Mouse (Mus musculus) heart, embryonic 14.5 days (tissue): ENCODE measurements at regions not wholly inside any gene's neighbourhood (a gene's known extent, or its start where the extent isn't known, plus 50 kb on each side); places are given as distances from the start of the nearest gene placed in this dataset.
A peak's percentile ranks its signal among the peaks of the same experiment; 100 is the strongest.

Experiments used
- ATAC-seq: fragments of 200-750 bp; cut with Nextera tagmentation; 2 replicates; pipeline ENCODE4 v1.8.0; 2017; ENCODE audit warnings: low read depth, moderate TSS enrichment; ENCODE audit not compliant: insufficient number of reproducible peaks, insufficient read depth, low FRiP score
- H3K27ac ChIP-seq, 2 experiments: fragments of 200-500 bp in 1 of 2; fragments of 300-500 bp in 1 of 2; sonication (generic) in 1 of 2; replicated peaks in 1 of 2; 2 replicates each; pipeline ENCODE4 v1.5.1; 2012 to 2014; ENCODE audit warnings: low read depth in 2 of 2, low read length in 2 of 2, control low read depth in 1 of 2, mild to moderate bottlenecking in 1 of 2, mixed read lengths in 1 of 2; ENCODE audit not compliant: control insufficient read depth in 1 of 2, insufficient read depth in 1 of 2
- H3K27me3 ChIP-seq: fragments of 300-500 bp; sonication (generic); 2 replicates; pipeline ENCODE4 v1.6.1; 2014; ENCODE audit warnings: mild to moderate bottlenecking, low read length, control low read depth; ENCODE audit not compliant: control insufficient read depth, insufficient read depth
- H3K36me3 ChIP-seq: fragments of 300-500 bp; sonication (generic); 2 replicates; pipeline ENCODE4 v1.6.1; 2014; ENCODE audit warnings: mild to moderate bottlenecking, control low read depth, low read length, mixed read lengths; ENCODE audit not compliant: control insufficient read depth, insufficient read depth
- H3K4me1 ChIP-seq, 2 experiments: fragments of 200-500 bp in 1 of 2; fragments of 300-500 bp in 1 of 2; sonication (generic) in 1 of 2; 2 replicates each; pipeline ENCODE4 v1.6.1; 2012 to 2014; ENCODE audit warnings: low read length in 2 of 2, control low read depth in 1 of 2, mixed read lengths in 1 of 2; ENCODE audit not compliant: control insufficient read depth in 2 of 2, insufficient read depth in 2 of 2
- H3K4me2 ChIP-seq: fragments of 300-500 bp; sonication (generic); 2 replicates; pipeline ENCODE4 v1.6.1; 2014; ENCODE audit warnings: mild to moderate bottlenecking, low read length
- H3K4me3 ChIP-seq, 2 experiments: fragments of 200-500 bp in 1 of 2; fragments of 300-500 bp in 1 of 2; sonication (generic) in 1 of 2; 2 replicates each; pipeline ENCODE4 v1.5.1; 2012 to 2014; ENCODE audit warnings: low read length in 2 of 2, mild to moderate bottlenecking in 2 of 2, control low read depth in 1 of 2, low read depth in 1 of 2, moderate library complexity in 1 of 2; ENCODE audit not compliant: control insufficient read depth in 1 of 2, insufficient read depth in 1 of 2
- H3K9ac ChIP-seq: fragments of 300-500 bp; sonication (generic); 2 replicates; pipeline ENCODE4 v1.6.1; 2014; ENCODE audit warnings: mild to moderate bottlenecking, low read length
- H3K9me3 ChIP-seq: fragments of 300-500 bp; sonication (generic); 2 replicates; pipeline ENCODE4 v1.6.1; 2016; ENCODE audit warnings: low read length, control low read depth; ENCODE audit not compliant: control insufficient read depth
- WGBS: fragments of 180-500 bp; shearing (Covaris S2); extraction: QIAGEN DNeasy Blood & Tissue Kit; methylation state at CpG from one replicate; pipeline ENCODE4 v1.1.7; 2014; 5-methylcytosine and 5-hydroxymethylcytosine counted together

DNA sequence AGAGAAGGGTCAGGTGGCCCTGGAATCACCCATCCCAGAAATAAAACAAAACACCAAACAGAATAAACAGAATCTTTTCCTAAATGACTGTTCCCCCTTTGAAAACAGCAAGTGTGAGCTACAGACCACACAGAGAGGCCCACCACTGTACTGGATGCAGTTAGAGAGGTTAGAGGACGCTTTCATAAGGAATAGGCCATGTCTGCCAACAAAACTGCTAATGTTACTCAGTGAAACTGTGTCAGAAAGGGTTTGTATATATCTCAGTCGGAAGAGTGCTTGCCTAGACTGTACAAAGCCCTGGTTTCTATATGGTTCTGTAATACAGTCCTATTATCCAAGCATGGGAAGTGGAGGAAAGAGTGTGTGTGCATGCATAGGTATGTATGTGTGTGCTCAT, 71.8 kb upstream of the Vangl1 start:
- Histone ChIP-seq H3K4me1 (peaks cover 8 to 15% of the 10 kb centered on the region in 2 experiments), H3K27me3 (no peaks in the 10 kb centered on the region), H3K4me2 (no peak overlapping the region), H3K9me3 (no peaks in the 10 kb centered on the region), H3K36me3 (no peaks in the 10 kb centered on the region), H3K9ac (no peak overlapping the region), H3K27ac (no peak overlapping the region), H3K4me3 (no peak overlapping the region)
- ATAC-seq, result no peak
- WGBS, result 91% methylated on average over 2 of the region's 2 CpGs

DNA sequence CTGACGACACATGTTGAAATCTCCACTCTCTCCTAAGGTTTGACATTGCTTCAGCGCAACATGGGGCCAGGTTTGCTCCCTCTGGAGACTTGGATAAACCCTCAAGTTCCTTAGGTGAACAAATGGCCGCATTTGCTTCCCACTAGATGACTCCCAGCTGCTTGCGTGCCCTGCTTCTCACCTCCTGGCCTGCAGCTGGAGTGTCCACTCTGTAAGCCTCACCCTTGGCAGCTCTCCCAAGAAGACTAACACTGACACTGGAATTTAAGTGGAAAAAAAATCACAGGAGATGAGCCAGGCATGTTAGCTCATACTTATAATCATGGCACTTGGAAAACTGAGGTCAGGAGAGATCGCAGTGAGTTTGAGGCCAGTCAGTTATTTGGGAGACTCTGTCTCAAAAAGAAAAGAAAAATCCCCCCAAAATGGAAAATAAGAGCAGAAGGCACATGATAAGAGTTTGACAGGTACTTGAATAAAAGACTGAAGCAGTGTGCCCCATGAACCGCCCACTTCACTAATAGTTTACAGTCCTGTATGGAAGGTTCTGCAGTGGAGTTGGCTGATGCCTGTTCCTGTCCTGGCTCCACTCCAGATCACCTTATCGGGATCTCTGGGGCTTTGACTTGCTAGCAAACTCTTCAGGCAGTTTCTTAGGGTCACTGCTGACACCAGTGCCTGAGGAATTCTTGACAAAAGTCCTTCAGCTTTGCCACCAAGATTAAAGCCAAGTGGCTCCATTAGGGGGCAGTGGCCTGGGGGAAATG, 70.9 kb upstream of the Vangl1 start:
- H3K9ac ChIP-seq, result no peak overlapping the region
- H3K4me2 ChIP-seq, result no peak overlapping the region
- WGBS, result 34% methylated on average over 7 of the region's 7 CpGs
- no peaks in the 10 kb centered on the region for H3K9me3 ChIP-seq
- ATAC-seq, result no peak
- no peaks in the 10 kb centered on the region for H3K36me3 ChIP-seq
- H3K4me3 ChIP-seq, result no peak overlapping the region
- peaks cover 8 to 15% of the 10 kb centered on the region in 2 experiments for H3K4me1 ChIP-seq
- H3K27ac ChIP-seq, result peak overlapping the region; percentile 1 to 2; a peak in 1 of 4 replicates
- no peaks in the 10 kb centered on the region for H3K27me3 ChIP-seq

DNA sequence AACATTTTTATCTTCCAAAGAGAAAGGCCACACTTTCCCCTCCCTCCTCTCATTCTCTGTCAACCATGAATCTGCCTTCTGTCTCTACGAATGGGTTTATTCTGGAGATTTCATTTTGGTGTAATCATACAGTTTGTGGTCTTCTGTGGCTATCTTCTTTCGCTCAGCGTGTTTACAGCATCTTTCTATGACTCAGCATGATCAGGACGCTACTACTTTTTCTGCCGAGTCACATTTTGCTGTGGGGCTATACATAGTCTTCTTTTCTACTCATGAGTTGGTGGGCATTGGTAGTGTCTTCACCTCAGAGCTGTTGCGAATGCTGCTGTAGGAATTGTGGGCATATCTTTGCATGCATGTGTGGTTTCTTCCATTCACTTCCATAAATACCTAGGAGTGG, 66.3 kb upstream of the Vangl1 start:
- peaks cover 6 to 11% of the 10 kb centered on the region in 2 experiments for H3K4me1 ChIP-seq
- H3K9ac ChIP-seq, result no peak overlapping the region
- no peak overlapping the region for H3K27ac ChIP-seq
- WGBS, result 91% methylated on average over 6 of the region's 6 CpGs
- no peaks in the 10 kb centered on the region for H3K9me3 ChIP-seq
- no peaks in the 10 kb centered on the region for H3K36me3 ChIP-seq
- no peak overlapping the region for H3K4me3 ChIP-seq
- H3K27me3 ChIP-seq, result no peaks in the 10 kb centered on the region
- no peak overlapping the region for H3K4me2 ChIP-seq
- no peak for ATAC-seq

DNA sequence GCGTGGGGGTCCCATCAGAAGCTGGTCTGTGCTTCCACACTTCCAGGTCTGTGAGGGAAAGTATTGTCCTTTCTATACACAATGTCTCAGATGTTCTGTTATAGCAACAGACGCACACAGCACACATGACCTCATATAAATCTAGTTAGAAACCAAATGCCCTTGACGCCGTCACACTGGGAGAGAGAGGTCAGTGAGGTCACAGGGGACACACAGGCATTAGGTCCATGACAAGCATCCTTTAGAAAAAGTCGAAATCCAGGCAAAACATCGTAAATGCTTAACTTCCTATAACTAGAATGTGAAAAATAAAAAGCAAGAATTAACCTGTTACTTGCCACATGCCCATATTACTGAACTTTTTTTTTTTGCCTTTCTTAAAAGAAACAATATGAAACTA, 65.8 kb upstream of the Vangl1 start:
- no peak overlapping the region for H3K27ac ChIP-seq
- H3K4me2 ChIP-seq, result no peak overlapping the region
- H3K9me3 ChIP-seq, result no peaks in the 10 kb centered on the region
- no peak overlapping the region for H3K9ac ChIP-seq
- H3K36me3 ChIP-seq, result no peaks in the 10 kb centered on the region
- no peak for ATAC-seq
- WGBS, result 84% methylated on average over 6 of the region's 6 CpGs
- H3K4me1 ChIP-seq, result peaks cover 2 to 5% of the 10 kb centered on the region in 2 experiments
- no peak overlapping the region for H3K4me3 ChIP-seq
- no peaks in the 10 kb centered on the region for H3K27me3 ChIP-seq

DNA sequence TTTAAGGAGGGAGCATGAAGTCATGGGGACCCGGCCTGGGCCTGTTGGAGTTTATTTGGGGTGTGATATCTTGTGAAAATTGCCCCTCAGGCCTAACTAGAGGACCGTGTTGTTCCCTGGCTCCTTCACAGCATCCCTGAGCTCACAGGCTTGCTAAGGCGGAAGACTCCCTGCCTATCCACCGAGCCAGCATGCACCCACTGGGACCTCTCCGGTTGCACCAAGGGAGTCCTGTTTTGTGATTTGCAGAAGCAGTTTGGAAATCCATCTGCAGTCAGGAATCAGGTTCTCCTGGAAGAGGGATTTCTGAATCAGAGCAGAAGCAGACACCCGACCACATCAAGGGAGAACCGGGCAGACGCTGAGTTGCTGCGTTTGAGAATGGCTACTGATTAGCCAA, 61.6 kb upstream of the Vangl1 start:
- H3K4me1 ChIP-seq, result peaks cover 0 to 3% of the 10 kb centered on the region in 2 experiments; a peak in 1 of 4 replicates
- ATAC-seq, result no peak
- H3K27me3 ChIP-seq, result no peaks in the 10 kb centered on the region
- no peaks in the 10 kb centered on the region for H3K9me3 ChIP-seq
- no peak overlapping the region for H3K27ac ChIP-seq
- no peaks in the 10 kb centered on the region for H3K36me3 ChIP-seq
- H3K4me3 ChIP-seq, result no peak overlapping the region
- H3K4me2 ChIP-seq, result no peak overlapping the region
- no peak overlapping the region for H3K9ac ChIP-seq
- 79% methylated on average over 9 of the region's 9 CpGs for WGBS

DNA sequence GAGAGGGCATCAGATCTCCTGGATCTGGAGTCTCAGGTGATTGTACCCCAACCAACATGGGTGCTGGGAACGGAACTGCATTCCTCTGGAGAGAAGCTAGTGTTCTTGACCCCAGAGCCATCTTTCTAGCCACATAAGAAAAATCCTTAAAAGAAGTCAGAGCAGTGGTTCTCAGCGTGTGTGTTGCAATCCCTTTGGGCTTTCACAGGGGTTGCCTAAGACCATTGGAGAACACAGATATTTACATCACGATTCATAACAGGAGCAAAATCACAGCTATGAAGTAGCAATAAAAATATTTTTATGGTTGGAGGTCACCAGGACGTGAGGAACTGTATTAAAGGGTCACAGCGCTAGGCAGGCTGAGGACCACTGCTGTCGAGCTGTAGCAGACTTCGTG, 60.7 kb upstream of the Vangl1 start:
- 83% methylated on average over 7 of the region's 7 CpGs for WGBS
- H3K9me3 ChIP-seq, result no peaks in the 10 kb centered on the region
- H3K9ac ChIP-seq, result no peak overlapping the region
- H3K36me3 ChIP-seq, result no peaks in the 10 kb centered on the region
- H3K4me2 ChIP-seq, result no peak overlapping the region
- H3K27ac ChIP-seq, result no peak overlapping the region
- peaks cover 0 to 3% of the 10 kb centered on the region in 2 experiments; a peak in 1 of 4 replicates for H3K4me1 ChIP-seq
- H3K4me3 ChIP-seq, result no peak overlapping the region
- H3K27me3 ChIP-seq, result no peaks in the 10 kb centered on the region
- ATAC-seq, result no peak

DNA sequence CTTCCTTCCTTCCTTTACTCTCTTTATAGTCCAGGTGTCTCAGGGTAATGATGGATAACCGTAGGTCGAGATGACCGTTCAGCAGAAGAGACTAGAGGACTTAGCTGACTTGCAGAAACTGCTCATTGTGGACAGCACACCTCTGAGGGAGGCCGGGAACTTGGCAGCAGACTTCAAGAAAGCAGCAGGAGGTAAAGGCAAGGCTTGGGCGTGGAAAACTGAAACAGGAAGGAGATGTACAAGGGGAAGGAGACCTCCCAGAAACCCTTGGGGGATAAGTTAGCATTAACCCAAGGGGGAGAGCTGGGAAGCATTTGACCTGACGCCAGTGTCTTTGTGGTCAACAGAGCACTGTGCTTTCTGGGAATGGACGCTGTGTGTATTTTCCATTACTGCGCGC, 58.8 kb upstream of the Vangl1 start:
- H3K4me3 ChIP-seq, result no peak overlapping the region
- H3K36me3 ChIP-seq, result no peaks in the 10 kb centered on the region
- H3K9me3 ChIP-seq, result no peaks in the 10 kb centered on the region
- no peaks in the 10 kb centered on the region for H3K27me3 ChIP-seq
- no peak overlapping the region for H3K27ac ChIP-seq
- 74% methylated on average over 9 of the region's 9 CpGs for WGBS
- peaks cover 0 to 3% of the 10 kb centered on the region in 2 experiments; a peak in 1 of 4 replicates for H3K4me1 ChIP-seq
- ATAC-seq, result no peak
- H3K9ac ChIP-seq, result no peak overlapping the region
- H3K4me2 ChIP-seq, result no peak overlapping the region

DNA sequence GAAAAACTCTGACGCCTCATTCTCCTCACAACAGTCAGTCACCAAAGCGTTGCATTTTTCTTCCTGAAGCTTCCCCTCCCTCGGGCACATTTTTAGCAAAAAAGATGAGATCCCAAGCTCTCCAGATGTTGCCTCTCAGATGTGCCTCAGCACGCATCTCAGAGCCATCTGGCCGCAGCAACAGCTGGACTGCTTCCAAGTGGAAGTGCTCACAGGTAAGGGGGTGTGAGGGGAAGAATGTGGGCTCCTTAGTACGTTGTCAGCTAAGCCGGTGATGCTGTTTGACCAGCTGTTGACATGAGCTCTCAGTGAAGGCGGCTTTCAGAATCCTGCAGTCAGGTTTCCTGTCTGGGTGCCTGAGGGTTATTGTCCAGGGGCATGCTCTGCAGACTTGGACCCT, 58.2 kb upstream of the Vangl1 start:
- H3K9ac ChIP-seq, result no peak overlapping the region
- no peak overlapping the region for H3K4me3 ChIP-seq
- WGBS, result 30% methylated on average over 8 of the region's 8 CpGs
- H3K27ac ChIP-seq, result no peak overlapping the region
- H3K36me3 ChIP-seq, result no peaks in the 10 kb centered on the region
- ATAC-seq, result no peak
- H3K4me2 ChIP-seq, result no peak overlapping the region
- H3K27me3 ChIP-seq, result no peaks in the 10 kb centered on the region
- no peaks in the 10 kb centered on the region for H3K9me3 ChIP-seq
- H3K4me1 ChIP-seq, result 0 out of 4 replicates have a peak, but pooled peaks cover 0 to 3% of the 10 kb centered on the region in 2 experiments
